Mouse (Mus musculus) T-helper 1 cell (primary cell): ENCODE measurements around the gene Dock4.

Source experiments
- in situ Hi-C: fragments of 300-600 bp; cut with MboI, MseI; formaldehyde crosslinking; loops from one replicate; pipeline ENCODE4 v1.15.1; 2025; ENCODE audit warnings: high pct_unique_total_duplicates

Dock4 gene

DNA sequence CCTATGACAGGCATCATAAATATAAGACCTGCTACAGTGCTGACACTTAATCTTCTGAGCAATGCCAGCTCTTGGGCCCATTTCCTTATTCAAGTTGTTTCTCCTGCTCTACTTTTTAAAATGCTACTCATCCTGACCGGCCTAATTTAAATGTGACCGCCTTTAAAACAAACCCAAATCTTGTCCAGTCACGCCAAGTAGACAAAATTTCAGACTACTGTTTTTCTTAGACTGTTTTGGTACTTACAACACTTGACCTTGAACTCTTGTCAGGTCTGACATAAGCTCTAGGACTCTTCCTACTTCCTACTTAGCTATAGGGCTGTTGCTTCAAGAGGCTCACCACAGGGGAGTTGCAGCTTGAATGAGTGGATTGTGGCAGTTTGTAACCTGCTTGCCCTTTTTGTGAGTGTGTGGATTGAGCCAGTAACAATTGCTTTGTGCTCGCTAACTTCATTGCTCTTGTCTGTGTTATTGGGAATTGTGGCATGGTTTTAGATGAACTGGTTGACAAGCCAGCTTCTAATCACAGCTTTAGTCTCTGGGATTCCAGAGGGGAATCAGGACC lies 62.2 kb downstream of the Dock4 start:
- in situ Hi-C loops: no loop called here

DNA sequence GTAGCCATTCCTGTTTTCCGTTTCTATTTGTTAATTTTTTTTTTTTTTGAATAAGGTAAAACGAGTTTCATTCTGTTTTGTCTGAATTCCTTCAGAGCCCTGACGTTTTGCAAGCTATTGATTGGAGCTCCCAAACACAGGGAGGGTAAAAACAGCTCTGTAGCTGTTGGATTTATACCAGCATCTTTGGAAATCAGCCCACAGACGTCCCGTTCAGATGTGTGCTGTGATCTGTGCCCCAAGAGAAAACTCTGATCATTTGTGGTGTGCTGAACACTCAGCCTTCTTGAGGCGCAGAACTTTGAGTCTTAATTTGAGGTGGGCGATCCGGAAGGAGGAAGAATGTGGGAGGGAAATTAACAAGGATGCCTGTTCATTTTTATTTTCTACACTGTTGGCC lies 62.7 kb downstream of the Dock4 start:
- in situ Hi-C loops: no loop called here

DNA sequence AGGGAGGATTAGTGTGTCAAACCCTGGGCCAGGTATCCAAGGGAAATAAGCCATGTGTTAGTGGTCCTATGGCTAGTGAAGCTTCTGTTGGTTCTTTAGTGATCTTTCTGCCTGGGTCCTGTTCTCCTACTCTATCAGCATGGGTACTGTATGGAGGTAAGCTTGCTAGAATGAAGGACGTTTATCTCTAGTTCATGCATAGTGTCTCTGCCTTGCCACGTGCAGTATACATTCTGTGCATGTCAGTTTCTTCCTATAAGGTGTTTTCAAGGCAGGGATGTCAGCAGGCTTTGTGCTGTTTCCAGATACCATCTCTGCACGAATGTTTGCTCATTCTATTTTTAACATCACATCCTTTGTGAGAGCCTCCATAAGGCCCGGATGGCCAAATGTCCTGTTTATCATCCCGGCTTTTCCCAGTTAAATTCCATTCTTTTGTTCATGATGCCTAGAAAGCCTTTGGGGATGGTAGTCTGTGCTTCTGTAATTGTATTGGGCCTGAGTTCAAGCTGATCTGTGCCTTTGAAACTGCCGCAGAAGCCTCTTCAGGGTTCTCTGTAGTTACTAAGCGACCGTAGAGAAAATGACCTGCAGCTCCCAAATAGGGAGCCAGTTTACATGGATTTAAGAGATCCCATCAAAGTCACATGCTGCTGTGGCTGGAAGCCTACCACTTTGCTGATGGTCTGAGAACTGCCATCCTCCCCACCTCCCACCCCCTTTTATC lies 66.1 kb downstream of the Dock4 start:
- in situ Hi-C loops: no loop called here

DNA sequence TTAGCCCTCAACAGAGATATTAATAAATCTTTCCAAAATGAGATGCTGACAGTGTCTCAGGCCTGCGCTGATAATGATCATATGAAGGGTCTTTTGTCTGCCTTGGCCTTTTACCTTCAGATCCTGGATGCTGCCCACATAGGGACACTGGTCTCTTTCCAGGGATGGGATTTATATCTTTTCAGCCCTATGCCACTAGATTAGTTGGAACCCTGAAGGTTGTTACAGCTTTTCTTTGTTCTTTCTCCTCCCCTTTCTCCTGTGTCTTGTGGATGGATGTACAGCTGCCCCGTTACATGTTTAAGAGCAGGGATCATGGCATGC lies 66.6 kb downstream of the Dock4 start:
- in situ Hi-C loops: no loop called here

DNA sequence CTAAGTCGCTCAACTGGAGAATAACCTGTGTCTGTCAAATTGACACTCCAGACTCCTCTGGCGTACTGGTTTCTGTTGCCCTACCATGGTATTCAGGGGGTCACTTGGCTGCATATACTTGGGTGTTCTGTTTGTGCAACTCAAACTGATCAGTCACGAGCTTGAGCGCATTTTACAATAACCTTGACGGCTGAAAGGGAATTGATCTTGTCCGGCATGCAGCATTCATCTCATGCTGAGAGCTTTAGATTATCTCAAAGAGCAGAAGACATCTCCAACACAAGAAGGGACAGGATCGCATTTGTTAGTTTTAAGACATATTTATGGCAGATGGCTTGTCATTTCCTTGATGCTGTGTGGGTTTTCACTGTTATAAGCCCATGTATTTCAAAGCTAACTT lies 67.2 kb downstream of the Dock4 start:
- in situ Hi-C loops: no loop called here

DNA sequence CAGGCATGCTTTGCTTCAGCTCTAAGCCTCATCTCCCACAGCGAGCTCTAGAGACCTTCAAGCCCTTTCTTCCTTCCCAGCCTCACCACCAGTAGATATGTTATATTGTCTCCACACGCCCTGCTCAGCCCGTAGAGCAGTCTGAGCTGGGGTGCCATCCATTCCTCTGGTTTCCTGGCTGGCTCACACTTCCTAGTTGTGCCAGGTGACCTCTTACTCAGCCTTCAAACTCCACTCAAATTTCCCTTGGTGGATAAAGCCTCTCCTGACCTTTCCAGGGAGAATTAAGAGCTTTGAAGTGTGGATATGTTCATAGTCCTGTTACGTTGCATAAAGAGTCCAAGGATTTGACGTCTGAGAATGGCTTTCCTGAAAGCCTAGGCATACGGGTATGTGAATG lies 68.3 kb downstream of the Dock4 start:
- in situ Hi-C loops: no loop called here

DNA sequence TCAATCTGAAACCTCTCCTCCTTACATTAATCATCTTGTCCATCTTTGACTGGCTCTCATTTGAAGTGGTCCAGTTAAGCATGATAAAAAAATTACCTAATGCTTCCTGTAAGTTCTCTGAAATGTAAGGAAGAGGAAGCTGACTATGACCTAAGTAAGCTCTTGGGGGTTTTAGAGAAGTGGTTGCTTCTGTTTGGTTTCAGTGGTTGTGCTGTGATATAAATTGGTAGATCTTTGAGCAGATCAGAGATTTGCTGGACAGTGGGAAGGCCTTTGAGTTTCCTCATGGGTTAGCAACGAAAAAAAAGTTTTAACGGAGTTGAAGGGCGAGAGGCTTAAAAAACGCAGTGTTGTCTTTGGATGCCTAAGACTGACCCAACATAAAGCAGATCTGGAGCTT lies 76.7 kb downstream of the Dock4 start:
- in situ Hi-C loops: no loop called here

DNA sequence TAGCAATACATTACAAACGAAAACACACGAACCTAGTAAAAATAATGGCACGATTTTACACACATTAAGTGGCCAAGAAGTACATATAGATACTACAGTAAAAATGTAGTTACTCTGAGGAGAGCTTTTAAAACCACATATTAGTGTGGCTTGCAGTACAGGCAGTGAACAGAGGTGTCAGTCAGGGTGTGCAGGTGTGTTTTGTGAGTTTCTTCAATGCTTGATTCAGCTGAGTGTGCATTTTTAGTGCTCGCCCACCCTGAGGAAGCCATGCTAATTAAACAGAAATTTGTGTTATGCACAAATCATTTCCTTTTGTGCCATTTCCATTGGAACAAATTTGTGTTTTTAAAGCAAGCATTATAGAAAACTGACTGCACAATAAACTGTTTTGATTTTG lies 77.3 kb downstream of the Dock4 start:
- in situ Hi-C loops: no loop called here

DNA sequence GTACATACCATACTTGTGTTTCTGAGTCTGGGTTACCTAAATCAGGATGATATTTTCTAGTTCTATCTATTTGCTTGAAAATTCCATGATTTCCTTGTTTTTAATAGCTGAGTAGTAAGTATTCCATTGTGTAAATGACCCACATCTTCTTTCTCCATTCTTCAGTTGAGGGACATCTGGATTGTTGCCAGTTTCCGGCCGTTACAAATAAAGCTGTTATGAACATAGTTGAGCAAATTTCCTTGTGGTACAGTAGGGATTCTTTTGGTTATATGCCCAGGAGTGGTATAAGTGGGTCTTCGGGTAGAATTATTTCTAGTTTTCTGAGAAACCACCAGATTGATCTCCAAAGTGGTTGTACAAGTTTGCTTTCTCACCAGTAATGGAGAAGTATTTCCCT lies 79.3 kb downstream of the Dock4 start:
- in situ Hi-C loops: no loop called here

DNA sequence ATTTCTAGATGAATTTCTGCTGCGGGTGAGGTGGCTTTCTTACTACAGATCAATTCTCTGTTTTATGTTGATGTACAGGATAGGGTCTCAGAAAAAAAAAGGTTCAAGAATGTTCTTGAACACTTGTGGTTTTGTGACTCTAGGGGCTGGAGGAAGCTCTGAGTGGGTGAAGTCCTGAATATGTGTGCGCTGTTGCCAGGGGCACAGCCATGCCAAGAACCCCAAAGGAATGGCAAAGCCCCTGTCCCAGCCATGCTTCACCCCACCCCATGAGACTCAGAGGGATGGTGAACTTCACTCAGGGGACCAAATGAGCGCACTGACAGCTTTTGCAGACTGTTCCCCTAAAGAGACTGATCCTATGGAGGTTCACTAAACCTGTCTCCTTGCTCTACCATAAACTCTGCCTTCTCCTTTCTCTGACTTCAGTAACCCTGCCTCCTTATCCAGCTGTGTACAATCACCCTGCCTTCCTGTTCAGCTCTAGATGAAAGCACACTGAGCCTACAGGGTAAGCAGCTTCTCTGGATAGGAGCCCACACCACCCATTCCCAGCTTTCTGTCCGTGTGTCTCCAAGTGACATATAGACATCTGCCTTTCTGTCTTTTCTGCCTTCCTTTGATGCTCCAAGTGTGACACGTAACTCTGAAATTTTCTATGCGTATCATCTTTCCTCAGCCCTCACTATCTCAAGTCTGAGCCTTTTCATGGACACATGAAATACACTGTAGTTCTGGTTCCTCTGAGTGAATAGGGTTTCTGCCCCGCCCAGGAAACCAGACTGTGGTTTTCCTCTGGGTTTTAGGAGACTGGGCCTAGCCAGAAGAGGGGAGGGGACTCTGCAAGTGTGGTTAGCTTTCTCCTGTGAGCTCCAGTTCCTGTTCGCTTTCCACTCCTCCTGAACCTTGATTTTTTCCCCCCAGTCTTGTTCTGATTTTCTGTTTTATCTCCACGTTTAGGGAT lies 90.2 kb downstream of the Dock4 start:
- in situ Hi-C loops: no loop called here

DNA sequence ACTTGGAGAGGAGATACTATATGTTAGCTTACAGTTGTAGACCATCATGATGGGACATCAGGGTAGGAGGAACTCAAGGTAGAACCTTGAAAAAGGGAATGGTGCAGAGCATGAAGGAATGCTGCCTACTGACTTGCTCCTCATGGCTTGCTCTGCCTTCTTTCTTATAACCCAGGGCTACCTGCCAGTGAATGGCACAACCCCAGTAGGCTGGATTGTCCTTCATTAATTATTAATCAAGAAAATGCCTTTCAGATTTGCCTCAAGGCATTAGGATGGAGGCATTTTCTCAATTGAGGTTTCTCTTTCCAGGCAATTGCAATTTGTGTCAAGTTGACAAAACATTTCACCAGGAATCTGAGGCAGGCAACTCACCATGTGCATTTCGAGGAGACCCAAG lies 92.1 kb downstream of the Dock4 start:
- in situ Hi-C loops: no loop called here

DNA sequence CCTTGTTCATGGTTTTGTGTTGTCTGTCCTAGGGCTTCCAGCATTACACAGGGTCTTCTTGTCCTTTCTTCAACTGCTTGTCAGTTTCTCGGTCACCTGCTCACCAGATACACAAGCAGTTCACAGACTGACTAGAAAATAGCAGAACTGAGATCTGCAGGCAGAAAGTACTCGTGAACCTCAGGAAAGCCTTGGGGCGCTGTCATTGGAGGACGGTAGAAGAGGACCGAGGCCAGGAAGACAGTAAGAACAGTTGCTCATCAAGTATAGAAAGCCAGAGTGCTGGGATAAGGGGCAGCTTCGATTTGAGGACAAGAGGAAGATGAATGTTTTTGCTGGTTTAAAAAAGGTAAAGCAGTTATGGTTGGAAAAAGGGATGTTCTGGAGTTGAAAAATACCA lies 92.6 kb downstream of the Dock4 start:
- in situ Hi-C loops: no loop called here

DNA sequence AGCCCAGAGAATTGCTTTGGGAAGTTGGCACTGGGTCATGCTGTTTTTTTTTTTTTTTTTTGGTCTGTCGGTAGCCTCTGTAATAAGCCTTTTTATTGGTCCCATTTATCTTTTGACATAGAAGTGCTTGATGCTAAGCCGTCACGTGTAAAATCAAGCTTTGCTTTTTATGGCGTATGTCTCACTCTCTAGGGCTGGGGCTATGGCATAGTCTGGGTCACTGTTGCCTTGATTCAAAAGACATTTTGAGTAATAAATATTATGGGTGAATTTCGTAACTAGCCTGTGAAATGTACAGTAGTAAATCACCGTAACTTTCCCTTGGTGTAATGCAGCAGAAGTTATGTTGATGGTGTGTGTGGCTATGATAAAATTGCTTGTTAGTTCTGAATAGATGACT lies 93.0 kb downstream of the Dock4 start:
- in situ Hi-C loops: no loop called here

DNA sequence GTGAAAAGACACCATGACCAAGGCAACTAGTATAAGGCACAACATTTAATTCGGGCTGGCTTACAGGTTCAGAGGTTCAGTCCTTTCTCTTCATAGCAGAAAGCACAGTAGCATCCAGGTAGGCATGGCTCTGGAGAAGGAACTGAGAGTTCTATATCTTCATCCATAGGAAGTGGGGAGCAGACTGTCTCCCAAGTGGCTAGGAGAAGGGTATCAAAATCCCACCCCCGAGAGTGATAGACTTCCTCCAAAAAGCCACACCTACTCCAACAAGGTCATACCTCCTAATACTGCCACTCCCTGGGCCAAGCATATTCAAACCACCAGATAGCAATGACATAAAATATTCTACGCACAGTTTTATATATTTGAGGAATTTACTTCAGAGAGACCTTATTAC lies 98.5 kb downstream of the Dock4 start:
- in situ Hi-C loops: no loop called here

DNA sequence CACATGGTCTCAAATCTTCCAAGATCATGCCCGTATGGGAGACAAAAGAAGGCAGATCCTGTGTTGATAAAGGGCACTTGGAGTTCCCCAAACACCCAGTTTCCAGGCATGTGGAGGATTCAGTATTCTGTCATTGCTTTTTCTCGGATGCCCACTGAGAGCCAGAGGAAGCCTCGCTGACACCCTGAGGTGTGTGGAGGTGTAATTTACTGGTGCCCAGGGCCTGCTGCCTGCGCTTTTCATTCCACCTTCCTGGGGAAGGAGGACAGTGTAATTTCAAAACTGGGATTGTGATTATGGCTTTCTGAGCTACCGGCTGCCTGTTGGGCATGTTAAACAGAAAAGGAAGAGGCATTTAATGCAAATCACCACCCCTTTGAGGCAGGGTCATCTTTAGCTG lies 101.1 kb downstream of the Dock4 start:
- in situ Hi-C loops: no loop called here

DNA sequence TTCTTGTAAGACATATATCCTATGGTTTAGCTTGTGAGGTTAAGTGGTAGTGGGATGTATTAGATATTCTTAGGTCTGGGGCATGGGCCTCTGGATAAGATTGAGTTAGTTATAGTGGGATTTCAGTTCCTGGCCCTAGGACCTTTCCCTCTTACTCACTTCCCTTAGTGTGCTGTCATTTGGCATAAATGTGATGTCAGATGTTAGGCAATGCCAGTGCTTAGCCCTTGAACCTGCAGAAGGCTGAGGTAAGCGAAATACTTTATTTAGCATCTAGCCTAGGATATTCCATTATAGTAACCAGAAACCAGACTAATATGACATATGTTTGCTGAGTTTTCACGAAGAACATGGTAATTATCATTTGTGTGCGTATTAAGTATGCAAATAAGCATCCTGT lies 105.6 kb downstream of the Dock4 start:
- in situ Hi-C loops: no loop called here

DNA sequence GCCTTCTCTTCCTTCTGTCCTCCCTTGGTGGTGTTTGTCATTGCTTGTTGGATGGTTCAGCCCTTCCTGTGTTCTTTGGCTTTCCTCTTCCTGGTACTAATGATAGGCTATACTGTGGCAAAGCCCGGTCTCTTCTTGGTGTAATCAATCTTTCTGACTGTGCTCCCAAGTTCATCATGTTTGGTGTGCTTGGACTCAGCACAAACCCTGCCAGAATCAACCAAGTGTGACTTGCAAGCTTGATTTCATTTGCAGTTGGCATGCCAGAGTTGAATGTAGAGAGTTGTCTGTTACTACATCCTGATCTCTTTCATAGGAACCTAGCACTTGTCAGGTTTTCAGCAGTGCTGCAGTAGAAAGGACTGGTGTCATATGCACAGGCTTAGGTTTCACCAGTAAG lies 106.4 kb downstream of the Dock4 start:
- in situ Hi-C loops: no loop called here

DNA sequence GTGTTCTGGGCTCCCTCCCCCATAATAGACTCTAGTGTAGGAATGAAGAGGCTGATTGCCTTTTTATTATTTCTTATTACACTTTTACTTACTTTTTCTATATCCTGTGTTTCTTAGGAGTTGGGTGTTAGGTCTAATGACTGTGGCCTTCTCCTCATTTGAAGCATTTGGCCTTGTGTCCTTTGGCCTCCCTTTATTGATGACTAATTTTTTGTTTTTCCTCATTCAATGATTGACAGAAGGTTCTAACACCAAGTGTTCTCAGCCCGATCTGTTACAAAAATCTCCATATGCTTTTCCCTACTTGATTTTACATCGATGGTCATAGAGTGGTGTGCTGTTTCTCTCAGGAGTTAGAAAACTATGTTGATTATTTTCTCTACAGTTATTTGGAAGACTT lies 108.2 kb downstream of the Dock4 start:
- in situ Hi-C loops: no loop called here

DNA sequence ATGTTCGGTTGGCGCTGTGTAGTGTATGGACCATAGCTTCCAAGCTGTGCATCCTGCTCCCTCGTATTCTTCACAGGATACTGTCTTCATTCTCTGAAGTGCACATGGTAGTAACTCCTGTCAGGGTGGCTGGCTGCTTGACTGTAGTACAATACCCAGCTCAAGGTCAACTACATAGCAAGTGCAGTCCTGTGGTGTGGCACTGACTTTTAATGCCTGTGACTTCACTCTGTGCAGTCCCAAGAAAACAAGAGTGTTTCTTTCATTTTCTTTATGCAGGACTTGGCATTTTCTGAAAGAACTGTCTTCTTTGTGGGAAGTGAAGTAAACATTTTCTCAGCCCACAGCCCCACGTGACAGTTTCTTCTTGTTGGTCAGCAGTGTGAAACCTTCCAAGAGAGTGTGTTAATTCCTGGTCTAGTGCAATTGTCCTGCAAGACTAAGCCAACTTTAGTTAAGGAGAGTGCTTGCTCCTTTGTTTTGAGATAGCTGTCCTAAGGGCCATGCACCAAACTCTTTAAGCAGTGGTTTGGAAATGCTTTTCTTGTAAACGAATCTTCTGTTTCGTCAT lies 109.3 kb downstream of the Dock4 start:
- in situ Hi-C loops: no loop called here

DNA sequence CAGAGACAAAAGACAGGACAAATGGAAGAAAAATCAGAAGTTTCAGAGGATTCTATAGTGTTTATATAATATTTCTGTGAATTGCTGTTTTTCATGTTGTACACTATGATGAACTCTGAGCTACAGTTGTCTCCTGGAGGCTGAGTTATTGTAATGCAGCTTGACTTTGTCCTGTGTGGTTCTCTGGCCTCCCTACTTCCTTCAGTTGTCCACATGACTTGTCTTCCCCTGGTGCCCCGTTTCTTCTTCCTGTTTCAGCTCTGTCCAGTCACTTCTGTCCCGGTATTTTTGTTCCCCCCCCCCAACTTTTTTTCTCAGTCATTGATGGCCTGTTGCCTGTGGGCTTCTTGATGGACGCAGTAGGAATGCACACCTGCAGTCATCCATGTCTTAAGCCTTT lies 112.8 kb downstream of the Dock4 start:
- in situ Hi-C loops: no loop called here

DNA sequence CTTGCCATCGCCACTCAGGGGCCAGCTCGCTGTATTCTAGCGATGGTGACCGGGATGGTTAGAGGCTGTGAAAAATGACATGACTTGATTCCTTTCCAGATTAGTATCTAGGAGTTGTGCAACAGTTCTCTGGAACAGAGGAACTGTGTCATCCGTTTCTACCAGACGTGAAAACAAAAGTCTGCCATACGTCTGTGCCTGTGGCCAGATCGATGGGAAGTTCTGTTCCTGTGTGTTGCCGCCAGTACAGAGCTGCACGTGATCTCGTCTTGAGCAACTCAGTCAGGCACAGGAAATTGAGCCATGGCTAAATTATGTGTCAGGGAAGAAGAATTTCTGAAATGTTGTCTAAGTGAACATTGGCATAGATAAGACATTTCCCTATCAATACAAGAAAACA lies 113.4 kb downstream of the Dock4 start:
- in situ Hi-C loops: no loop called here

DNA sequence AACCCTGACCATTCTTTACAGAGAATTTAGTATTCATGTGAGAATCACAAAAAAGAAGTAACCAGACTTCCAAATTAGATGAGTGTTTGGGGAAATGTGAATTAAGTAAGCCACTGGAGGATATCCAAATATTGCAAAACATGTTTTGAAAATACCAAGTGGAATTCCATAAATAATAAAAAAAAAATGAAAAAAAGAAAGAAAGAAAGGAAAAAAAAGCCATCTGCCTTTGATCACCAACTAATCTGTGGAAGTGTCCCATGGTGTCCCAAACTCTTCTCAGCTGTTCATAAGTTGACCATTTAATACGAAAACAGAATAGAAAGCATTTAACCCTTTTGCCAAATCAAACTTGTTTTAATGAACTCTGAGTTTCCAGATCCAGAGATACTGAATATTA lies 118.0 kb downstream of the Dock4 start:
- in situ Hi-C loops: no loop called here

DNA sequence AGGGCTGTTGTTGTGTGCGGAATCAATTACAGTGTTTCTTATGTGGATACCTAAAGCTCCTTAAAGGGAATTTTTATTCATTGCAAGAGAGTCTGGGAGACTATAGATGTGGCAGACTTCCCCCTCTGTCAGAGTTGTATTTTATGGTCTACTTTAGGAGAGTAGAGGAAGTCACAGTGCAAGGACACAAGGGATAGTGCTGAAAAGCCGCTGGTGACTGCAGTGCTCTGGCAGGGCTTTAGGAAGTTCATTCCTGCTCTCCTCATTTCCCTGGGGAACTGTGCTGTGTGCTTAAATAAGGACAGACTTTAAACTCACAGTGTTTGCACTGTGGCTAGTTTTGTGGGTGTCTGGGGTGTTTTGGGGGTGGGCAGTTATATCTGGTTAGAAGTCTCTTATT lies 118.5 kb downstream of the Dock4 start:
- in situ Hi-C loops: no loop called here
